ENCODE assay signal across 8 mouse cellular contexts in genomic region chr4:127021151-127021945, GRCm38 (mm10). TPM values are rescaled to one million over a fixed set of nuclear protein-coding genes. Genes with fewer than 3 reads are reported as not detected.
DNase-seq lines count a peak whose midpoint lies in the region; ATAC-seq lines count a peak whose summit lies in the region.

TSS of gene Sfpq (plus strand) at chr4:127021324.

- peak; percentile 97 to 100 for DNase-seq in adrenal gland, adult (ENCODE audit: inconsistent age in 2 of 2, low spot score in 1 of 2)
- peak; percentile 100 for DNase-seq in embryo, embryonic 10.5 days (ENCODE audit: low spot score)
- peak; percentile 95 for DNase-seq in gastrocnemius, postnatal 14 days
- peak; percentile 95 to 100 for DNase-seq in left cerebral cortex, postnatal 10 days (ENCODE audit: extremely low spot score in 1 of 2, low spot score in 2 of 2)
- DNase-seq in right cerebral cortex, postnatal 25 days = peak; percentile 95
- DNase-seq in urinary bladder, postnatal 4 days (ENCODE audit: low spot score in 2 of 2) = peak; percentile 96 to 98

- peak; percentile 91 for ATAC-seq in inflammation-experienced regulatory T-cells, adult 6 months
- ATAC-seq in megakaryocyte-erythroid progenitor cell, adult 5-6 weeks (replicated peaks; ENCODE audit: low FRiP score, low TSS enrichment, poor library complexity, severe bottlenecking) = peak; percentile 89

- intact Hi-C loops in gastrocnemius, postnatal 14 days (cut with DNase I; ENCODE audit: low total_unique reads) = no loop called here
- intact Hi-C loops in left cerebral cortex, postnatal 10 days (cut with DNase I) = no loop called here

RNA-seq across cellular contexts. Expression of gene Sfpq, which starts in this region (rescaled TPM):
- total RNA-seq in gastrocnemius, postnatal 14 days (2021) = 10 to 100 TPM; 66.4 to 70.0 TPM
- 10 to 100 TPM; 36.0 to 64.5 (median 57.7) TPM for polyA plus RNA-seq in inflammation-experienced regulatory T-cells, adult 6 months (2017; shearing (Covaris generic))
- 100 to 1,000 TPM; 283 to 303 TPM for total RNA-seq in left cerebral cortex, postnatal 10 days (2021)
- 426 and 540 TPM in 2 replicates for total RNA-seq in megakaryocyte-erythroid progenitor cell, adult 5-6 weeks (2014; fragmentation: Nextera tagmentation)
- 945 and 968 TPM in 2 replicates for total RNA-seq in megakaryocyte-erythroid progenitor cell, adult 5-6 weeks (2017)

Comparison
In these comparisons a context has a peak if more than half of its experiments do, and no peak if none do; other contexts are left out.
1. Peak in every context shown above with its lines: DNase-seq and ATAC-seq.
2. RNA of gene Sfpq (total RNA-seq): 426 to 968 TPM in megakaryocyte-erythroid progenitor cell, adult 5-6 weeks and 283 to 303 TPM in left cerebral cortex, postnatal 10 days; 66.4 to 70.0 TPM in gastrocnemius, postnatal 14 days; every median in the first group is over 4 times any median in the second.